Mouse (Mus musculus) C2C12 (cell line): Measurements from ENCODE around the gene Cyp17a1. TPM values are rescaled to one million over a fixed set of nuclear protein-coding genes. Genes with fewer than 3 reads are reported as not detected.

Experiments
- H3K27me3 ChIP-seq: one replicate; pipeline ENCODE4 v1.6.1; 2011; ENCODE audit not compliant: control insufficient read depth, insufficient read depth, insufficient read length
- H3K36me3 ChIP-seq: one replicate; pipeline ENCODE4 v1.6.1; 2011; ENCODE audit not compliant: control insufficient read depth, insufficient read depth
- H3K4me3 ChIP-seq: one replicate; pipeline ENCODE4 v1.5.1; 2011; ENCODE audit warnings: mild to moderate bottlenecking, control low read depth; ENCODE audit not compliant: poor library complexity, insufficient read depth, severe bottlenecking
- H3K79me2 ChIP-seq: one replicate; pipeline ENCODE4 v1.6.1; 2011; ENCODE audit not compliant: control insufficient read depth, insufficient read depth
- H3K79me3 ChIP-seq: one replicate; pipeline ENCODE4 v1.6.1; 2011; ENCODE audit warnings: low read depth, control low read depth
- H3ac ChIP-seq: one replicate; pipeline ENCODE3; 2011; ENCODE audit warnings: low read depth; ENCODE audit not compliant: control insufficient read depth, insufficient read length
- CEBPB ChIP-seq: IDR thresholded peaks from one replicate; pipeline ENCODE4 v1.6.1; 2011; ENCODE audit warnings: low read depth, mild to moderate bottlenecking, control low read depth, moderate library complexity
- CTCF ChIP-seq: IDR thresholded peaks from one replicate; pipeline ENCODE4 v1.5.1; 2011; ENCODE audit not compliant: control insufficient read depth, insufficient read depth, insufficient read length
- FOSL1 ChIP-seq: IDR thresholded peaks from one replicate; pipeline ENCODE4 v1.8.0; 2011; ENCODE audit warnings: mild to moderate bottlenecking, low read length; ENCODE audit not compliant: poor library complexity, insufficient read depth, severe bottlenecking
- MAX ChIP-seq: IDR thresholded peaks from one replicate; pipeline ENCODE4 v1.6.1; 2011; ENCODE audit warnings: mild to moderate bottlenecking, control low read depth
- MYOD1 ChIP-seq: IDR thresholded peaks from one replicate; pipeline ENCODE4 v1.6.1; 2011; ENCODE audit warnings: low read depth; ENCODE audit not compliant: control insufficient read depth, insufficient read length
- MYOG ChIP-seq: IDR thresholded peaks from one replicate; pipeline ENCODE4 v1.6.1; 2011; ENCODE audit not compliant: control insufficient read depth, insufficient read length; ENCODE audit errors: extremely low read depth
- USF1 ChIP-seq: IDR thresholded peaks from one replicate; pipeline ENCODE4 v1.6.1; 2011; ENCODE audit warnings: low read depth, mild to moderate bottlenecking, control low read depth, moderate library complexity
- long read RNA-seq, 2 experiments: library from polyadenylated mRNA; unstranded; transcript quantifications; one replicate each; pipeline ENCODE4 v2.0.0; 2019 to 2020
- polyA plus RNA-seq: library from polyadenylated mRNA; unstranded; fragments of >200 nt; fragmentation: generic; extraction: Trizol; gene quantifications from one replicate; pipeline ENCODE4 v1.2.1, GENCODE M21; 2012; ENCODE audit warnings: missing spikeins

Gene Cyp17a1
- not detected for polyA plus RNA-seq
- long read RNA-seq, experiment 1: 0 reads
- long read RNA-seq, experiment 2: 0 reads

DNA sequence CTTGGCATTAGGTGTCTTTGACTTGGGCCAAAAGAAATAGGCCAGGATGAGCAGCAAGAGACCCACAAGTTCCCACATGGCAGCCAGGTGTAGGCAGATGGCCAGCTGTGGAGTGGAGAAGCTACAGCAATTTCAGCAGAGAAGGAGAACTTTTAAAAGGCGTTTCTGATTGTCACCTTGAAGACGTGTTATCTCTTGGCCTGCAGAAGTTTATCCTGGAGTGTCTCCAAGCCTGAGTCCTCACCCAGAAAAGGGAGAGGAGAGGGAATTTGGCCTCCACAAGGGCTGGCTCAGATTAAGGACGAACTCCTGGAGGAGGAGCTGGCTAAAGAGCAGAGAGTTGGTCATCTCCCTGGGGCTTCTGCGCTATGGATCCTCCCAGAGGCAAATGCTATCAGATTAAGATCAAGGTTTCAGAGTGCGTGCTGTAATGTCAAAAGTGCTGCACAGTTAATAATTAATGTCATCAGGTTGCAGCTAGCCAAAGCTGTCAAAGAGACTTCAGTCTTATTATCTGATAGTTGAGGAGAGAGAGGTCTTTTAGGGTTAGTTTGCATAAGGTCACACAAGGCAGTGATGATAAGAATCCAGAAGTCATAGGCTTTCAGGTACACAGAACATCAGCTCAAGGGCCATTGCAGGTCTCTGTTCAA is at the start of gene Cyp17a1:
Gene Cyp17a1 (minus strand): TSS at position 407 of the 653 bp plus-strand sequence.
- H3ac ChIP-seq: no peak within 1 kb of the TSS
- H3K36me3 ChIP-seq: no peaks in the 10 kb centered on the region
- peaks cover 35% of the 10 kb centered on the region for H3K27me3 ChIP-seq
- TF ChIP-seq MYOG (no peak), CEBPB (no peak), USF1 (no peak), FOSL1 (no peak), CTCF (no peak), MYOD1 (no peak), MAX (no peak)
- no peaks in the 10 kb centered on the region for H3K79me2 ChIP-seq
- H3K4me3 ChIP-seq: no peak within 1 kb of the TSS
- no peaks in the 10 kb centered on the region for H3K79me3 ChIP-seq

DNA sequence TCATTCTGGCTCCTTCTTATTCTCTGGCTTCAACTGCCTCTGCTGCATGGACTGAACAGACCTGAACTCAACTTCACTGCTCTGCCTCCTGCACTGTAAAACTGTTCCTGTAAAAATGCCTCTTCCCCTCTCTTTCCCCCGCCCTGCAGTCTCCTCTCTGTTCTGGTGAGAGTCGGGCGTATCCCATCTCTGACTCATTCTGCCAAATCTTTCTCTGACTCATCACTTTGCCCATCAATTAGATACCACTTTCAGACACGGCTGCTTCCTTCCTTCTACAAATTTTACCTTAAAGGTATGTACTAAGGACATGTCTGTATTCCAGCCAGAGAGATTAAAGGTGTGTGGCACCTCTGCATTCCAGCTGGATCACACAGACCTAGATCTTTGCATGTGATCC is 45.2 kb upstream of the Cyp17a1 start:
- Histone ChIP-seq H3K36me3 (no peaks in the 10 kb centered on the region), H3K79me3 (no peaks in the 10 kb centered on the region), H3ac (no peak overlapping the region), H3K27me3 (no peaks in the 10 kb centered on the region), H3K79me2 (no peaks in the 10 kb centered on the region), H3K4me3 (no peak overlapping the region)
- peak; percentile 42 for TF ChIP-seq FOSL1
- no peak for TF ChIP-seq MYOG

- H3K36me3 ChIP-seq: no peaks in the 10 kb centered on the region
- no peak overlapping the region for H3ac ChIP-seq
- no peaks in the 10 kb centered on the region for H3K79me3 ChIP-seq
- no peak overlapping the region for H3K4me3 ChIP-seq
- no peaks in the 10 kb centered on the region for H3K27me3 ChIP-seq
- no peak for TF ChIP-seq MYOG
- TF ChIP-seq MAX: no peak
- H3K79me2 ChIP-seq: no peaks in the 10 kb centered on the region
Measured at GRCm38 (mm10) chr19:46715016-46715415, 42.0 kb upstream of the Cyp17a1 start.

- H3ac ChIP-seq: no peak overlapping the region
Measured at GRCm38 (mm10) chr19:46714234-46714633, 41.3 kb upstream of the Cyp17a1 start.

DNA sequence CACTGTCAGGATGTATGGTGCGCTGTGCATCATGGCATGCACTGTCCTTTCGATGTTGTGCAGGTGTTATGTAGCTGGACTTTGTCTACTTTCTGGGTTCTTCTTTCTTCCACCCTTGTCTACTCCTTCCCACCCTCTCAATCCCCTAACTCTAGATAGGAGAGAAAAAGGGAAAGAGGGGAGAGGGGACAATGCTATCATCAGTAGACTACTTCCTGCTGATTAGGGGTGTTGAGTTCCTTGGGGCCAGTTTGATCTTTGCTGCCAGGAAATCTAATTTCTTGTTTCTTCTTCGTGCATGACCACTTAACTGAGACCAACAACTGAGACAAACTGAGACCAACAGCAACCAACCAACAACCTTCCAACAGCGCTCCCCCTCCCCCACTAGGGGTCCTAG is 37.6 kb upstream of the Cyp17a1 start:
- H3K79me3 ChIP-seq: no peaks in the 10 kb centered on the region
- no peak overlapping the region for H3K4me3 ChIP-seq
- no peaks in the 10 kb centered on the region for H3K27me3 ChIP-seq
- no peak overlapping the region for H3ac ChIP-seq
- no peaks in the 10 kb centered on the region for H3K36me3 ChIP-seq
- no peaks in the 10 kb centered on the region for H3K79me2 ChIP-seq
- TF ChIP-seq MYOD1: no peak

More at GRCm38 (mm10) chr19:46714234-46714633, 41.3 kb upstream of the Cyp17a1 start:
- no peaks in the 10 kb centered on the region for H3K79me3 ChIP-seq
- no peaks in the 10 kb centered on the region for H3K36me3 ChIP-seq
- H3K4me3 ChIP-seq: no peak overlapping the region
- TF ChIP-seq CTCF (no peak), MAX (no peak), MYOD1 (no peak), USF1 (no peak), MYOG (no peak), CEBPB (no peak), FOSL1 (no peak)
- H3K27me3 ChIP-seq: no peaks in the 10 kb centered on the region
- H3K79me2 ChIP-seq: no peaks in the 10 kb centered on the region

DNA sequence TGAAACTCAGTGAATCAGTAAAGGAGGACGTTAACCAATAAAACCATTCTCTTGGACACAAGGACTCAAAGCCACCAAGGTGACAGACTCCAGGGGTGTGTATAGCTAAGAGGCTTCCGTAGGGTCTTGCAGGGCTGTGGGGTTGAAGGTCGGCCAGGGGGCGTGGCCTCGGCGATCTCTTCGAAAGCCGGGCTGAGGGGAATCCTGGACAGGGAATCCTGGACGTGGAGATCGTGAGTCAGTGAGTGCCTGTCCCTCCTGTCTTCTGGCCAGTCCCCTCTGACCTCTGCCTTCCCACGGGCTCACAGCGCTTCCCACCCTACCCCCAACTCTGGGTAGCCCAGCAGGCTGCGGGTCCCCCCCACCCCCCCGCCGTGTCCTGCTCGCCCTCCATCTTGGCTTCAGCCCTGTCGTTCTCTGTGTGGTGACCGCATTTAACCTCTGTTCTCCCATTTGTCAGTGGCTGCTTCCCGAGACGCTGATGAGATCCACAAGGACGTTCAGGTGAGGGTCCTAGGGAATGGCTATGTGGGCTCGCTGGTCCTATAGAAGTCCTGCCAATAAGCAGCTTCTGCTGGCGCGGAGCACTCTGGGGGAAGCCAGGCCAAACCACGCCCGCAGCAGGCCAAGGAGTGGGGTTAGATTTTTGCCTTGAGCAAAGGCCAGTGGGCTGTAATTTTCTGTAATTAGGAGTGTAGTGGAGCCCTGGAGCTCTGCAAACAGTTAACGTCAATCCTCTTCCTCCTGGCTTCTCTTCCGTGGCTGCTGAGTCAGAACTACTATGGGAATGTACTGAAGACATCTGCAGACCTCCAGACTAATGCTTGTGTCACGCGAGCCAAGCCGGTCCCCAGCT is 34.6 kb upstream of the Cyp17a1 start, which contains the start of gene As3mt:
Gene As3mt (plus strand): TSS at position 163 of the 856 bp plus-strand sequence.
- Histone ChIP-seq H3ac (no peak within 1 kb of the TSS), H3K27me3 (peaks cover 6% of the 10 kb centered on the region), H3K79me3 (no peaks in the 10 kb centered on the region), H3K4me3 (no peak within 1 kb of the TSS), H3K36me3 (no peaks in the 10 kb centered on the region), H3K79me2 (no peaks in the 10 kb centered on the region)
- TF ChIP-seq CEBPB (no peak), USF1 (no peak), FOSL1 (no peak), MYOG (no peak), MYOD1 (no peak), CTCF (no peak), MAX (no peak)
